Mouse (Mus musculus) midbrain, embryonic 11.5 days (tissue): ENCODE results near the gene Flcn. TPM values are rescaled to one million over a fixed set of nuclear protein-coding genes. Genes with fewer than 3 reads are reported as not detected.

Experiments
- ATAC-seq: fragments of 200-750 bp; cut with Nextera tagmentation; 2 replicates; pipeline ENCODE4 v1.8.0; 2017; ENCODE audit warnings: moderate TSS enrichment, moderate library complexity; ENCODE audit not compliant: low FRiP score
- DNase-seq: peaks from one replicate; pipeline ENCODE4 v3.0.0; 2015; ENCODE audit warnings: low spot score; ENCODE audit errors: missing footprints
- H3K27ac ChIP-seq: fragments of 300-500 bp; sonication (generic); 2 replicates; pipeline ENCODE4 v1.5.1; 2014; ENCODE audit warnings: low read depth, low read length
- H3K27me3 ChIP-seq: fragments of 300-500 bp; sonication (generic); 2 replicates; pipeline ENCODE4 v1.6.1; 2014; ENCODE audit warnings: mild to moderate bottlenecking, low read length, moderate library complexity, mixed read lengths; ENCODE audit not compliant: control insufficient read depth, insufficient read depth
- H3K36me3 ChIP-seq: fragments of 300-500 bp; sonication (generic); 2 replicates; pipeline ENCODE4 v1.6.1; 2014; ENCODE audit warnings: mild to moderate bottlenecking, low read length, moderate library complexity, mixed read lengths; ENCODE audit not compliant: control insufficient read depth, insufficient read depth
- H3K4me1 ChIP-seq: fragments of 300-500 bp; sonication (generic); 2 replicates; pipeline ENCODE4 v1.6.1; 2014; ENCODE audit warnings: low read length; ENCODE audit not compliant: control insufficient read depth, insufficient read depth
- H3K4me2 ChIP-seq: fragments of 300-500 bp; sonication (generic); 2 replicates; pipeline ENCODE4 v1.6.1; 2014; ENCODE audit warnings: mild to moderate bottlenecking, moderate library complexity
- H3K4me3 ChIP-seq: fragments of 300-500 bp; sonication (generic); 2 replicates; pipeline ENCODE4 v1.5.1; 2014; ENCODE audit warnings: low read depth, low read length
- H3K9ac ChIP-seq: fragments of 300-500 bp; sonication (generic); 2 replicates; pipeline ENCODE4 v1.6.1; 2014; ENCODE audit warnings: low read length
- H3K9me3 ChIP-seq: fragments of 300-500 bp; sonication (generic); 2 replicates; pipeline ENCODE4 v1.6.1; 2016; ENCODE audit warnings: low read length; ENCODE audit not compliant: control insufficient read depth
- WGBS: fragments of 180-500 bp; shearing (Covaris S2); extraction: QIAGEN DNeasy Blood & Tissue Kit; methylation state at CpG from one replicate; pipeline ENCODE4 v1.1.7; 2014; 5-methylcytosine and 5-hydroxymethylcytosine counted together
- polyA plus RNA-seq: library from polyadenylated mRNA; unstranded; fragments of >200 nt; fragmentation: Nextera tagmentation; extraction: Ambion mirVana; gene quantifications from 2 replicates; pipeline ENCODE4 v1.2.1, GENCODE M21; 2014

Flcn gene
- polyA plus RNA-seq, 1 experiment from 2014 or later, result 28.2 TPM

- Histone ChIP-seq H3K9me3 (no peaks in the 10 kb centered on the region), H3K4me3 (no peak overlapping the region), H3K36me3 (peaks cover 14% of the 10 kb centered on the region), H3K4me1 (peaks cover 7% of the 10 kb centered on the region), H3K9ac (no peak overlapping the region), H3K27ac (no peak overlapping the region), H3K4me2 (no peak overlapping the region), H3K27me3 (peaks cover 2% of the 10 kb centered on the region; the same call in 1 of the 2 replicates)
- ATAC-seq (no peak), DNase-seq (no peak)
- 91% methylated on average over 1 of the region's 1 CpGs for whole genome bisulfite sequencing
Observed at GRCm38 (mm10) chr11:59789311-59789710, 20.5 kb downstream of the Flcn start.

- H3K27me3 ChIP-seq, result peaks cover 2% of the 10 kb centered on the region; the same call in 1 of the 2 replicates
- ATAC-seq, result peak; percentile 76
- WGBS, result 1% methylated on average over 50 of the region's 51 CpGs
- H3K9me3 ChIP-seq, result no peaks in the 10 kb centered on the region
- H3K36me3 ChIP-seq, result peaks cover 4% of the 10 kb centered on the region
- DNase-seq, result peak; percentile 94
- peak within 1 kb of the TSS; percentile 39 for H3K4me3 ChIP-seq
- H3K27ac ChIP-seq, result no peak within 1 kb of the TSS
- H3K9ac ChIP-seq, result peak within 1 kb of the TSS; percentile 64
- peak within 1 kb of the TSS; percentile 82 for H3K4me2 ChIP-seq
- peaks cover 8% of the 10 kb centered on the region for H3K4me1 ChIP-seq
Observed at GRCm38 (mm10) chr11:59787199-59787781, 22.5 kb downstream of the Flcn start, which contains the start of gene Pld6. TSS of gene Pld6 (minus strand) at chr11:59787645.

- H3K27ac ChIP-seq, result no peak overlapping the region
- 55% methylated on average over 15 of the region's 15 CpGs for WGBS
Observed at GRCm38 (mm10) chr11:59786444-59787198, 23.2 kb downstream of the Flcn start.

GRCm38 (mm10) chr11:59783591-59783990 is 26.2 kb downstream of the Flcn start:
- H3K9ac ChIP-seq, result no peak overlapping the region
- whole genome bisulfite sequencing, result 88% methylated on average over 6 of the region's 6 CpGs
- ATAC-seq, result no peak
- no peaks in the 10 kb centered on the region for H3K36me3 ChIP-seq
- H3K9me3 ChIP-seq, result no peaks in the 10 kb centered on the region
- no peak overlapping the region for H3K4me3 ChIP-seq
- H3K27me3 ChIP-seq, result peaks cover 2% of the 10 kb centered on the region; the same call in 1 of the 2 replicates
- DNase-seq, result peak; percentile 68
- H3K27ac ChIP-seq, result no peak overlapping the region
- H3K4me1 ChIP-seq, result peaks cover 12% of the 10 kb centered on the region
- no peak overlapping the region for H3K4me2 ChIP-seq

More at GRCm38 (mm10) chr11:59786444-59787198, 23.2 kb downstream of the Flcn start:
- Histone ChIP-seq H3K9me3 (no peaks in the 10 kb centered on the region), H3K9ac (peak overlapping the region; percentile 64), H3K4me3 (peak overlapping the region; percentile 39; the same call in 1 of the 2 replicates), H3K4me1 (peaks cover 12% of the 10 kb centered on the region), H3K4me2 (peak overlapping the region; percentile 82), H3K27me3 (peaks cover 2% of the 10 kb centered on the region; the same call in 1 of the 2 replicates), H3K36me3 (no peaks in the 10 kb centered on the region; the same call in 1 of the 2 replicates)
- ATAC-seq (no peak), DNase-seq (no peak)

GRCm38 (mm10) chr11:59782091-59782590 is 27.7 kb downstream of the Flcn start:
- peaks cover 7% of the 10 kb centered on the region for H3K4me1 ChIP-seq
- no peak overlapping the region; the same call in 1 of the 2 replicates for H3K27ac ChIP-seq
- H3K4me2 ChIP-seq, result no peak overlapping the region
- no peak overlapping the region for H3K9ac ChIP-seq
- no peaks in the 10 kb centered on the region for H3K9me3 ChIP-seq
- no peaks in the 10 kb centered on the region for H3K36me3 ChIP-seq
- H3K4me3 ChIP-seq, result no peak overlapping the region
- DNase-seq, result peak; percentile 82
- H3K27me3 ChIP-seq, result peaks cover 2% of the 10 kb centered on the region; the same call in 1 of the 2 replicates
- WGBS, result 59% methylated on average over 7 of the region's 7 CpGs
- peak; percentile 52; the same call in 1 of the 2 replicates for ATAC-seq

GRCm38 (mm10) chr11:59780241-59780640 is 29.6 kb downstream of the Flcn start:
- 91% methylated on average over 4 of the region's 4 CpGs for whole genome bisulfite sequencing
- H3K4me1 ChIP-seq, result peaks cover 5% of the 10 kb centered on the region
- no peaks in the 10 kb centered on the region for H3K27me3 ChIP-seq
- ATAC-seq (no peak), DNase-seq (peak; percentile 72)
- H3K4me2 ChIP-seq, result no peak overlapping the region
- H3K9ac ChIP-seq, result no peak overlapping the region
- peaks cover 5% of the 10 kb centered on the region; the same call in 1 of the 2 replicates for H3K36me3 ChIP-seq
- no peaks in the 10 kb centered on the region for H3K9me3 ChIP-seq
- no peak overlapping the region for H3K4me3 ChIP-seq
- H3K27ac ChIP-seq, result no peak overlapping the region

GRCm38 (mm10) chr11:59779406-59779805 is 30.4 kb downstream of the Flcn start:
- H3K27ac ChIP-seq, result no peak overlapping the region
- no peaks in the 10 kb centered on the region for H3K9me3 ChIP-seq
- ATAC-seq (no peak), DNase-seq (peak; percentile 56)
- H3K9ac ChIP-seq, result no peak overlapping the region
- H3K36me3 ChIP-seq, result peaks cover 6% of the 10 kb centered on the region; the same call in 1 of the 2 replicates
- no peak overlapping the region for H3K4me3 ChIP-seq
- no peak overlapping the region for H3K4me2 ChIP-seq
- 92% methylated on average over 4 of the region's 4 CpGs for WGBS
- peaks cover 5% of the 10 kb centered on the region for H3K4me1 ChIP-seq
- H3K27me3 ChIP-seq, result no peaks in the 10 kb centered on the region

- Histone ChIP-seq H3K9ac (no peak overlapping the region), H3K27ac (no peak overlapping the region), H3K36me3 (peaks cover 12% of the 10 kb centered on the region; the same call in 1 of the 2 replicates), H3K4me1 (peaks cover 5% of the 10 kb centered on the region), H3K4me3 (no peak overlapping the region), H3K27me3 (no peaks in the 10 kb centered on the region), H3K9me3 (no peaks in the 10 kb centered on the region), H3K4me2 (no peak overlapping the region)
- no peak for ATAC-seq
- 94% methylated on average over 1 of the region's 1 CpGs for WGBS
- DNase-seq, result no peak
Observed at GRCm38 (mm10) chr11:59778874-59779223, 31.0 kb downstream of the Flcn start.
